Mouse (Mus musculus): ENCODE measurements around the gene Dnajb4. TPM values are rescaled to one million over a fixed set of nuclear protein-coding genes. Genes with fewer than 3 reads are reported as not detected.

Gene Dnajb4
- polyA plus RNA-seq, 1 experiment from 2014 or later, result 26.6 TPM

- DNase-seq (ENCODE audit: low spot score, missing footprints), result peak; percentile 90
- no peak overlapping the region for H3K27ac ChIP-seq (ENCODE audit: low read depth, low read length)
- H3K4me2 ChIP-seq, result peak overlapping the region; percentile 58
- H3K27me3 ChIP-seq (ENCODE audit: control insufficient read depth, insufficient read depth, low read length), result no peaks in the 10 kb centered on the region
- ATAC-seq (ENCODE audit: low FRiP score), result no peak
- H3K9me3 ChIP-seq (ENCODE audit: control insufficient read depth, low read length), result no peaks in the 10 kb centered on the region
- peaks cover 27% of the 10 kb centered on the region for H3K4me1 ChIP-seq (ENCODE audit: control insufficient read depth, insufficient read depth, low read length)
- no peaks in the 10 kb centered on the region; the same call in 1 of the 2 replicates for H3K36me3 ChIP-seq (ENCODE audit: control insufficient read depth, insufficient read depth, low read length)
- WGBS, result 48% methylated on average over 7 of the region's 7 CpGs
- peak overlapping the region; percentile 98 for H3K4me3 ChIP-seq (ENCODE audit: low read depth, low read length)
- peak overlapping the region; percentile 100 for H3K9ac ChIP-seq (ENCODE audit: low read length)
These were observed 1.7 kb upstream of the Dnajb4 start for GRCm38 (mm10) chr3:152211731-152212279.

- WGBS, result under 1% methylated on average over 52 of the region's 68 CpGs
- Histone ChIP-seq H3K27ac (ENCODE audit: low read depth, low read length) (peak overlapping the region; percentile 99), H3K9me3 (ENCODE audit: control insufficient read depth, low read length) (no peaks in the 10 kb centered on the region), H3K4me3 (ENCODE audit: low read depth, low read length) (peak overlapping the region; percentile 98), H3K36me3 (ENCODE audit: control insufficient read depth, insufficient read depth, low read length) (no peaks in the 10 kb centered on the region), H3K27me3 (ENCODE audit: control insufficient read depth, insufficient read depth, low read length) (no peaks in the 10 kb centered on the region), H3K4me2 (peak overlapping the region; percentile 58), H3K9ac (ENCODE audit: low read length) (peak overlapping the region; percentile 100), H3K4me1 (ENCODE audit: control insufficient read depth, insufficient read depth, low read length) (peaks cover 27% of the 10 kb centered on the region)
- peak; percentile 68 for ATAC-seq (ENCODE audit: low FRiP score)
- DNase-seq (ENCODE audit: low spot score, missing footprints), result peak; percentile 94
These were observed 758 bp upstream of the Dnajb4 start for GRCm38 (mm10) chr3:152210728-152211391.

GRCm38 (mm10) chr3:152209177-152209966 lies 730 bp downstream of the Dnajb4 start:
- DNase-seq (ENCODE audit: low spot score, missing footprints) (peak; percentile 96), ATAC-seq (ENCODE audit: low FRiP score) (peak; percentile 47)
- WGBS, result 8% methylated on average over 25 of the region's 25 CpGs
- Histone ChIP-seq H3K4me2 (peak overlapping the region; percentile 89), H3K4me3 (ENCODE audit: low read depth, low read length) (peak overlapping the region; percentile 98), H3K27ac (ENCODE audit: low read depth, low read length) (peak overlapping the region; percentile 99), H3K9me3 (ENCODE audit: control insufficient read depth, low read length) (no peaks in the 10 kb centered on the region), H3K36me3 (ENCODE audit: control insufficient read depth, insufficient read depth, low read length) (no peaks in the 10 kb centered on the region), H3K9ac (ENCODE audit: low read length) (peak overlapping the region; percentile 100), H3K4me1 (ENCODE audit: control insufficient read depth, insufficient read depth, low read length) (peaks cover 27% of the 10 kb centered on the region), H3K27me3 (ENCODE audit: control insufficient read depth, insufficient read depth, low read length) (no peaks in the 10 kb centered on the region)

GRCm38 (mm10) chr3:152208096-152208885 lies 1.8 kb downstream of the Dnajb4 start:
- H3K4me1 ChIP-seq (ENCODE audit: control insufficient read depth, insufficient read depth, low read length), result peaks cover 25% of the 10 kb centered on the region
- ATAC-seq (ENCODE audit: low FRiP score), result no peak
- no peaks in the 10 kb centered on the region for H3K36me3 ChIP-seq (ENCODE audit: control insufficient read depth, insufficient read depth, low read length)
- H3K9ac ChIP-seq (ENCODE audit: low read length), result no peak overlapping the region
- no peaks in the 10 kb centered on the region for H3K9me3 ChIP-seq (ENCODE audit: control insufficient read depth, low read length)
- H3K27me3 ChIP-seq (ENCODE audit: control insufficient read depth, insufficient read depth, low read length), result no peaks in the 10 kb centered on the region
- H3K4me3 ChIP-seq (ENCODE audit: low read depth, low read length), result no peak overlapping the region
- no peak overlapping the region for H3K27ac ChIP-seq (ENCODE audit: low read depth, low read length)
- no peak overlapping the region for H3K4me2 ChIP-seq
- 92% methylated on average over 7 of the region's 7 CpGs for WGBS
- DNase-seq (ENCODE audit: low spot score, missing footprints), result no peak

GRCm38 (mm10) chr3:152207156-152207555 lies 2.9 kb downstream of the Dnajb4 start:
- H3K4me3 ChIP-seq (ENCODE audit: low read depth, low read length), result no peak overlapping the region
- ATAC-seq (ENCODE audit: low FRiP score) (no peak), DNase-seq (ENCODE audit: low spot score, missing footprints) (no peak)
- no peaks in the 10 kb centered on the region for H3K9me3 ChIP-seq (ENCODE audit: control insufficient read depth, low read length)
- no peak overlapping the region for H3K27ac ChIP-seq (ENCODE audit: low read depth, low read length)
- H3K27me3 ChIP-seq (ENCODE audit: control insufficient read depth, insufficient read depth, low read length), result no peaks in the 10 kb centered on the region
- no peak overlapping the region for H3K4me2 ChIP-seq
- H3K4me1 ChIP-seq (ENCODE audit: control insufficient read depth, insufficient read depth, low read length), result peaks cover 14% of the 10 kb centered on the region
- no peak overlapping the region for H3K9ac ChIP-seq (ENCODE audit: low read length)
- H3K36me3 ChIP-seq (ENCODE audit: control insufficient read depth, insufficient read depth, low read length), result no peaks in the 10 kb centered on the region
- 98% methylated on average over 4 of the region's 4 CpGs for WGBS

GRCm38 (mm10) chr3:152204577-152204976 lies 5.5 kb downstream of the Dnajb4 start:
- Histone ChIP-seq H3K9ac (ENCODE audit: low read length) (no peak overlapping the region), H3K4me3 (ENCODE audit: low read depth, low read length) (no peak overlapping the region), H3K27me3 (ENCODE audit: control insufficient read depth, insufficient read depth, low read length) (no peaks in the 10 kb centered on the region), H3K27ac (ENCODE audit: low read depth, low read length) (no peak overlapping the region), H3K36me3 (ENCODE audit: control insufficient read depth, insufficient read depth, low read length) (no peaks in the 10 kb centered on the region), H3K4me2 (no peak overlapping the region), H3K4me1 (ENCODE audit: control insufficient read depth, insufficient read depth, low read length) (peaks cover 10% of the 10 kb centered on the region), H3K9me3 (ENCODE audit: control insufficient read depth, low read length) (no peaks in the 10 kb centered on the region)
- ATAC-seq (ENCODE audit: low FRiP score) (no peak), DNase-seq (ENCODE audit: low spot score, missing footprints) (no peak)
- WGBS, result 89% methylated on average over 3 of the region's 3 CpGs

GRCm38 (mm10) chr3:152203996-152204395 lies 6.1 kb downstream of the Dnajb4 start:
- H3K4me1 ChIP-seq (ENCODE audit: control insufficient read depth, insufficient read depth, low read length), result peaks cover 6% of the 10 kb centered on the region
- H3K9me3 ChIP-seq (ENCODE audit: control insufficient read depth, low read length), result no peaks in the 10 kb centered on the region
- 79% methylated on average over 3 of the region's 3 CpGs for WGBS
- DNase-seq (ENCODE audit: low spot score, missing footprints), result no peak
- no peak overlapping the region for H3K4me2 ChIP-seq
- no peak overlapping the region for H3K9ac ChIP-seq (ENCODE audit: low read length)
- H3K4me3 ChIP-seq (ENCODE audit: low read depth, low read length), result no peak overlapping the region
- ATAC-seq (ENCODE audit: low FRiP score), result no peak
- H3K36me3 ChIP-seq (ENCODE audit: control insufficient read depth, insufficient read depth, low read length), result no peaks in the 10 kb centered on the region
- H3K27me3 ChIP-seq (ENCODE audit: control insufficient read depth, insufficient read depth, low read length), result no peaks in the 10 kb centered on the region
- no peak overlapping the region for H3K27ac ChIP-seq (ENCODE audit: low read depth, low read length)

GRCm38 (mm10) chr3:152203411-152203810 lies 6.7 kb downstream of the Dnajb4 start:
- no peak overlapping the region for H3K9ac ChIP-seq (ENCODE audit: low read length)
- no peak overlapping the region for H3K4me2 ChIP-seq
- no peaks in the 10 kb centered on the region for H3K27me3 ChIP-seq (ENCODE audit: control insufficient read depth, insufficient read depth, low read length)
- DNase-seq (ENCODE audit: low spot score, missing footprints) (no peak), ATAC-seq (ENCODE audit: low FRiP score) (no peak)
- H3K36me3 ChIP-seq (ENCODE audit: control insufficient read depth, insufficient read depth, low read length), result no peaks in the 10 kb centered on the region
- H3K4me3 ChIP-seq (ENCODE audit: low read depth, low read length), result no peak overlapping the region
- peaks cover 2% of the 10 kb centered on the region for H3K4me1 ChIP-seq (ENCODE audit: control insufficient read depth, insufficient read depth, low read length)
- no peak overlapping the region for H3K27ac ChIP-seq (ENCODE audit: low read depth, low read length)
- 89% methylated on average over 6 of the region's 6 CpGs for WGBS
- no peaks in the 10 kb centered on the region for H3K9me3 ChIP-seq (ENCODE audit: control insufficient read depth, low read length)

Data from midbrain, embryonic 11.5 days (tissue).